Mouse (Mus musculus) heart, adult 2 months (tissue): ENCODE measurements around the gene Cwf19l1.

Experiments
- CTCF ChIP-seq: fragments of 200-600 bp; IDR thresholded peaks from 2 replicates; pipeline ENCODE4 v1.8.1; 2022; ENCODE audit warnings: antibody characterized with exemption, mild to moderate bottlenecking, moderate library complexity
- EP300 ChIP-seq: fragments of 200-500 bp; IDR thresholded peaks from 2 replicates; pipeline ENCODE4 v1.6.1; 2011; ENCODE audit warnings: low read depth, low read length, control low read depth; ENCODE audit not compliant: insufficient read depth
- POLR2A ChIP-seq: fragments of 200-500 bp; IDR thresholded peaks from 2 replicates; pipeline ENCODE4 v1.6.1; 2011; ENCODE audit warnings: mild to moderate bottlenecking, low read depth, low read length, control low read depth; ENCODE audit not compliant: insufficient read depth

- no peak for TF ChIP-seq EP300
- no peak for TF ChIP-seq POLR2A
- TF ChIP-seq CTCF = no peak
Observed at GRCm38 (mm10) chr19:44176741-44177140, 41.1 kb upstream of the Cwf19l1 start.
